Mouse (Mus musculus) hindbrain, embryonic 14.5 days (tissue): ENCODE measurements around the gene Ppl. TPM values are rescaled to one million over a fixed set of nuclear protein-coding genes. Genes with fewer than 3 reads are reported as not detected.

ENCODE experiments used
- polyA plus RNA-seq: library from polyadenylated mRNA; unstranded; fragments of >200 nt; fragmentation: Nextera tagmentation; extraction: Ambion mirVana; gene quantifications from 2 replicates; pipeline ENCODE4 v1.2.1, GENCODE M21; 2014

Ppl gene
- polyA plus RNA-seq, 1 experiment from 2014 or later, result 0.29 TPM

Other genes with a start within 250 kb of the Ppl start
- gene Mgrn1, start 246.2 kb downstream of the Ppl start, polyA plus RNA-seq, result 119 and 122 TPM in 2 replicates
- gene Nudt16l1, start 193.7 kb downstream of the Ppl start, polyA plus RNA-seq, result 122 and 133 TPM in 2 replicates
- gene Anks3, start 168.2 kb downstream of the Ppl start, polyA plus RNA-seq, result 55.9 and 58.5 TPM in 2 replicates
- not detected in 2 replicates for gene Sept12, start 134.6 kb downstream of the Ppl start, polyA plus RNA-seq
- gene Smim22, start 125.1 kb downstream of the Ppl start, polyA plus RNA-seq, result 4.2 and 4.7 TPM in 2 replicates
- gene Rogdi, start 118.9 kb downstream of the Ppl start, polyA plus RNA-seq, result 147 and 154 TPM in 2 replicates
- 120 and 144 TPM in 2 replicates for gene Glyr1, start 82.6 kb downstream of the Ppl start, polyA plus RNA-seq
- gene Ubn1, start 82.4 kb downstream of the Ppl start, polyA plus RNA-seq, result 14.4 and 14.9 TPM in 2 replicates
- gene Sec14l5, start 14.7 kb upstream of the Ppl start, polyA plus RNA-seq, result 0.35 and 0.48 TPM in 2 replicates
- 11.9 TPM in 2 replicates for gene Nagpa, start 71.6 kb upstream of the Ppl start, polyA plus RNA-seq
- 17.2 and 18.8 TPM in 2 replicates for gene AU021092, start 89.9 kb upstream of the Ppl start, polyA plus RNA-seq
- 38.4 and 38.9 TPM in 2 replicates for gene Alg1, start 101.2 kb upstream of the Ppl start, polyA plus RNA-seq
- gene Eef2kmt, start 123.6 kb upstream of the Ppl start, polyA plus RNA-seq, result 7.1 and 10.7 TPM in 2 replicates